Mouse (Mus musculus) intestine, embryonic 15.5 days (tissue): Measurements from ENCODE around the gene Fam185a. TPM values are rescaled to one million over a fixed set of nuclear protein-coding genes. Genes with fewer than 3 reads are reported as not detected.

Experiments used
- ATAC-seq: fragments of 200-750 bp; cut with Nextera tagmentation; 2 replicates; pipeline ENCODE4 v1.8.0; 2017; ENCODE audit warnings: moderate TSS enrichment, moderate library complexity
- H3K27ac ChIP-seq: fragments of 300-500 bp; sonication (generic); 2 replicates; pipeline ENCODE4 v1.5.1; 2015; ENCODE audit warnings: mild to moderate bottlenecking, inconsistent platforms
- H3K27me3 ChIP-seq: fragments of 300-500 bp; sonication (generic); replicated peaks from 2 replicates; pipeline ENCODE4 v1.6.1; 2015; ENCODE audit warnings: inconsistent platforms
- H3K36me3 ChIP-seq: fragments of 300-500 bp; sonication (generic); 2 replicates; pipeline ENCODE4 v1.6.1; 2015; ENCODE audit warnings: inconsistent platforms
- H3K4me1 ChIP-seq: fragments of 300-500 bp; sonication (generic); replicated peaks from 2 replicates; pipeline ENCODE4 v1.6.1; 2015; ENCODE audit warnings: inconsistent platforms
- H3K4me2 ChIP-seq: fragments of 300-500 bp; sonication (generic); replicated peaks from 2 replicates; pipeline ENCODE4 v1.6.1; 2015; ENCODE audit warnings: mild to moderate bottlenecking, inconsistent platforms
- H3K4me3 ChIP-seq: fragments of 300-500 bp; sonication (generic); replicated peaks from 2 replicates; pipeline ENCODE4 v1.5.1; 2015; ENCODE audit warnings: inconsistent platforms
- H3K9ac ChIP-seq: fragments of 300-500 bp; sonication (generic); 2 replicates; pipeline ENCODE4 v1.6.1; 2015; ENCODE audit warnings: inconsistent platforms
- H3K9me3 ChIP-seq: fragments of 300-500 bp; sonication (generic); 2 replicates; pipeline ENCODE4 v1.6.1; 2016; ENCODE audit warnings: inconsistent platforms
- WGBS: fragments of 180-500 bp; shearing (Covaris S2); methylation state at CpG from one replicate; pipeline ENCODE4 v1.1.7; 2015; 5-methylcytosine and 5-hydroxymethylcytosine counted together
- polyA plus RNA-seq: library from polyadenylated mRNA; unstranded; fragments of >200 nt; fragmentation: Nextera tagmentation; extraction: Ambion mirVana; gene quantifications from 2 replicates; pipeline ENCODE4 v1.2.1, GENCODE M21; 2015

Fam185a gene
- polyA plus RNA-seq, 1 experiment from 2014 or later: 9.7 TPM

- ATAC-seq: no peak
- 58% methylated on average over 3 of the region's 3 CpGs for whole genome bisulfite sequencing
- Histone ChIP-seq H3K4me3 (no peak overlapping the region), H3K36me3 (no peaks in the 10 kb centered on the region), H3K27me3 (no peaks in the 10 kb centered on the region), H3K9me3 (no peaks in the 10 kb centered on the region), H3K4me2 (no peak overlapping the region), H3K27ac (0 out of 2 replicates have a peak overlapping the region, but pooled peaks have one; percentile 27), H3K4me1 (no peaks in the 10 kb centered on the region), H3K9ac (no peak overlapping the region)
Observed at GRCm38 (mm10) chr5:21487306-21487705, 62.5 kb downstream of the Fam185a start.

DNA sequence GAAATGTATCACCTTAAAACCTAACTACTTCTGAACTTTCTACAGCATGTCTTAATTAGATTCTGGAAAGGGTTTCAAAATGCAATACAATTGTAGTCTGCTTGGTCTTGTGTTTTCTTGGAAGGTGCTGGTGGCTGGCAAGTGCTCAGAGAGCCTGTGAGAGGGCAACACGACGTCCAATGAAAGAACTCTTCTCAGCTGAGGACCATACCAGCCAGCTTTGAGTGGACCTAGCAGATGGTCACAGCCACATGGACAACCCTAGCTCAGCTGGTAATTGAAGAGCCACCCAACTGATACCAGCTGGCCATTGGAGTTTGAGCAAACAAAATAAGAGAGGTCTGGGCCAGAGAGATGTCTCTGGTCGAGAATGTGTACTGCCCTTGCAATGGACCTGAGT is 63.0 kb downstream of the Fam185a start:
- Histone ChIP-seq H3K4me1 (no peaks in the 10 kb centered on the region), H3K36me3 (no peaks in the 10 kb centered on the region), H3K4me2 (no peak overlapping the region), H3K27me3 (no peaks in the 10 kb centered on the region), H3K4me3 (no peak overlapping the region), H3K9ac (no peak overlapping the region), H3K9me3 (no peaks in the 10 kb centered on the region), H3K27ac (no peak overlapping the region)
- WGBS: 89% methylated on average over 3 of the region's 3 CpGs
- ATAC-seq: no peak

DNA sequence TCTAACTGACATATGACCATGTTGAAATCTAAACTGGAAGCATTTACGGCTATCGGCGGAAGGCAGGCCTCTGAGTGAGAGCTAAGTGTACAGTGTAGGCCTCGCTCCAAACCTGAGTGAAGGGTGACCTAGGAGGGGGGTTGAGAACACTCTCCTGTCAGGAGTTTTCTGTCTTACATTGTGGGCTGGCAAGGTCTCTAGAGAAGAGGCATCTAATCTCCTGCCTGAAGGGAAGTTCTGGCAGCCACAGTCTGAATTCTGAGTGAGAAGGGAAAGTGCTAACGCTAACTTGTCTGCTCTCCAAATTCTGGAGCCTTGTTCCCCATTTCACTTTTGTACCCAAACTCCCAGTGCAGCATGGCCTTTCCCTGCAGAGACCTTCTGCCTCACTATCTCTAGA is 63.7 kb downstream of the Fam185a start:
- Histone ChIP-seq H3K4me1 (no peaks in the 10 kb centered on the region), H3K4me2 (no peak overlapping the region), H3K27me3 (no peaks in the 10 kb centered on the region), H3K36me3 (no peaks in the 10 kb centered on the region), H3K27ac (0 out of 2 replicates have a peak overlapping the region, but pooled peaks have one; percentile 3), H3K4me3 (no peak overlapping the region), H3K9ac (no peak overlapping the region), H3K9me3 (no peaks in the 10 kb centered on the region)
- WGBS: 86% methylated on average over 5 of the region's 5 CpGs
- no peak for ATAC-seq

GRCm38 (mm10) chr5:21489135-21489534 is 64.4 kb downstream of the Fam185a start:
- Histone ChIP-seq H3K36me3 (no peaks in the 10 kb centered on the region), H3K27me3 (no peaks in the 10 kb centered on the region), H3K4me1 (no peaks in the 10 kb centered on the region), H3K4me2 (no peak overlapping the region), H3K4me3 (no peak overlapping the region), H3K9ac (no peak overlapping the region), H3K27ac (0 out of 2 replicates have a peak overlapping the region, but pooled peaks have one; percentile 3), H3K9me3 (no peaks in the 10 kb centered on the region)
- 59% methylated on average over 4 of the region's 4 CpGs for WGBS
- no peak for ATAC-seq

DNA sequence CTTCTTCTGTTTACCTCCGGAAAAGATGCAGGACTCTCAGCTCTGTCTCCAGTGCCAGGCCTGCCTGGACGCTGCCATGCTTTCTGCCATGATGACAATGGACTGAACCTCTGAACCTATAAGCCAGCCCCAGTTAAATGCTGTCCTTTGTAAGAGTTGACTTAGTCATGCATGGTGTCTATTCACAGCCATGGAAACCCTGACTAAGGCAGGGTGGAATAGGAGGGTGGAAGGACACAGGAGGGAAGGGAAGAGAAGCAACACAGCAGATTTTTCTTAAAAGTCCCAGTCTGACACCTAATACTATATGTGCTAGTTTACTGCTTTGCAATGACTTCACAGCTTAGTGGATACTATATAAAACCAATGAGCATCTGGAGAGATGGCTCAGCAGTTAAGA is 66.7 kb downstream of the Fam185a start:
- no peak for ATAC-seq
- WGBS: 82% methylated on average over 2 of the region's 2 CpGs

DNA sequence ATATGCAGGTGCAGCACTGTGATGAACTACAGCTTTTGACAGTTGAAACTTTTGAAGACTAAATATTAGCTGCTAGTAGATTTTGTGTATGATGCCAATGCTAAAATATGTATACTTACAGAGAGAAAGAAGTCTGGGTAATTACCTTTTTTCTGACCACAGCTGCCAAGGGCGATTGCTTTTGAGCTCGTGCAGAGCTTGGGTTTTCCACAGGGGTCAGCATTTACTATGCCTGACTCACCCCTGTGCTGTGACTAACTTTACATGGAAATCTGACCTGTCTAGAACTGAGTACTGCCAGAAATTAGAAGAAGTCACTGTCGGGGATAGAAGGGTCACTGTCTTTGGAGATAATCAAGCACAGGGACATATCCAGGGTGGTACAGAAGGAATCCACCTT is 67.5 kb downstream of the Fam185a start:
- no peak overlapping the region for H3K27ac ChIP-seq
- H3K9ac ChIP-seq: no peak overlapping the region
- H3K36me3 ChIP-seq: no peaks in the 10 kb centered on the region
- WGBS: 65% methylated on average over 3 of the region's 3 CpGs
- H3K4me1 ChIP-seq: no peaks in the 10 kb centered on the region
- no peak for ATAC-seq
- no peak overlapping the region for H3K4me3 ChIP-seq
- no peak overlapping the region for H3K4me2 ChIP-seq
- no peaks in the 10 kb centered on the region for H3K9me3 ChIP-seq
- H3K27me3 ChIP-seq: no peaks in the 10 kb centered on the region

More for the DNA sequence above, 66.7 kb downstream of the Fam185a start:
- H3K9me3 ChIP-seq: no peaks in the 10 kb centered on the region
- no peaks in the 10 kb centered on the region for H3K36me3 ChIP-seq
- no peak overlapping the region for H3K4me2 ChIP-seq
- H3K4me1 ChIP-seq: no peaks in the 10 kb centered on the region
- no peak overlapping the region for H3K9ac ChIP-seq
- H3K27me3 ChIP-seq: no peaks in the 10 kb centered on the region
- no peak overlapping the region for H3K27ac ChIP-seq
- no peak overlapping the region for H3K4me3 ChIP-seq

- H3K9ac ChIP-seq: no peak overlapping the region
- WGBS: 89% methylated on average over 8 of the region's 8 CpGs
Observed at GRCm38 (mm10) chr5:21493294-21493999, 68.7 kb downstream of the Fam185a start.

DNA sequence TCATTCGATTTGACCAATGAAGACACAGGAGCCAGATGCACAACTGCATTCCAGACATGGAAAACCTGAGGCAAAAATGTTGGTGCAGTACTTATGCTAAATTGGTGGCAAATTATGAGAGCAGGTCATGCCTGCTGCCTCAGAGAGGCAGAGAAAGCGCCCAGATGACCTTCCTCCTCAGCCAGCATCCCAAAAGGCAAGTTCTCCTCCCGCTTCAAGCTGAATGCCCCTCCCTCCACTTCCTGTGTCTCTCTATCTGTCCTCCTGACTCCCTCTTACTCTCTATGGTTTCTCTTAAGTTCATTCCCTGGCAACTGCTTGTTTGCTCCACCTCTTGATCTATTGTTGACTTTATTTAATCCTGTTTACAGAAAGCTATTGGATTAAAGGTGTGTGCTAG is 70.0 kb downstream of the Fam185a start:
- H3K4me1 ChIP-seq: no peaks in the 10 kb centered on the region
- WGBS: 57% methylated on average over 3 of the region's 3 CpGs
- H3K36me3 ChIP-seq: no peaks in the 10 kb centered on the region
- no peak overlapping the region for H3K4me2 ChIP-seq
- no peaks in the 10 kb centered on the region for H3K27me3 ChIP-seq
- no peak for ATAC-seq
- H3K27ac ChIP-seq: no peak overlapping the region
- no peak overlapping the region for H3K9ac ChIP-seq
- no peak overlapping the region for H3K4me3 ChIP-seq
- no peaks in the 10 kb centered on the region for H3K9me3 ChIP-seq

More at GRCm38 (mm10) chr5:21493294-21493999, 68.7 kb downstream of the Fam185a start:
- Histone ChIP-seq H3K36me3 (no peaks in the 10 kb centered on the region), H3K4me2 (no peak overlapping the region), H3K27ac (no peak overlapping the region), H3K4me1 (no peaks in the 10 kb centered on the region), H3K27me3 (no peaks in the 10 kb centered on the region), H3K4me3 (no peak overlapping the region), H3K9me3 (no peaks in the 10 kb centered on the region)
- no peak for ATAC-seq

DNA sequence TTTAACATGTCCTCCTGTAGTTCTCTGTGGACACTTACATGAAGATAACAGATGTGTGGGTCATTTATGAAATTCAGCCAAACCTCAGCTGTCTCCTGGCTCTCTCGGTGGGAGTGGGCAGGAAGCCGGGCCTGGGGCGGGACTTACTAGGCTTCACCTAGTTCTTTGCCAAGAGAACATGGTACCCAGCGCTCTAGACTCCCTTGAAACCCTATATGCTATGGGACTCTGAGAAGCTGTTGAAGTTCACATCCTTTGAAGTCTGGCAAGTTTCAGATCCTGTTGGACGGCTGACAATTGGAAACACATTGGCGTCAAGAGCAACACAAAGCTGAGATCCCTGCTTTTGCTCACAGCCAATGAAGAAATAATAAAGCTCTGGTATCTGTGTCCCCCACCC is 71.6 kb downstream of the Fam185a start:
- Histone ChIP-seq H3K27ac (no peak overlapping the region), H3K36me3 (no peaks in the 10 kb centered on the region), H3K4me3 (no peak overlapping the region), H3K9me3 (no peaks in the 10 kb centered on the region), H3K4me2 (no peak overlapping the region), H3K9ac (no peak overlapping the region), H3K27me3 (no peaks in the 10 kb centered on the region), H3K4me1 (0 out of 2 replicates have a peak, but pooled peaks cover 4% of the 10 kb centered on the region)
- ATAC-seq: 0 out of 2 replicates have a peak, but pooled peaks have one; percentile 34
- WGBS: 65% methylated on average over 6 of the region's 6 CpGs

- no peak overlapping the region for H3K9ac ChIP-seq
- H3K4me2 ChIP-seq: no peak overlapping the region
- H3K4me3 ChIP-seq: no peak overlapping the region
- no peak for ATAC-seq
- H3K36me3 ChIP-seq: no peaks in the 10 kb centered on the region
- H3K27ac ChIP-seq: no peak overlapping the region
- peaks cover 4% of the 10 kb centered on the region; the same call in 1 of the 2 replicates for H3K4me1 ChIP-seq
- 65% methylated on average over 3 of the region's 3 CpGs for WGBS
- H3K27me3 ChIP-seq: no peaks in the 10 kb centered on the region
- no peaks in the 10 kb centered on the region for H3K9me3 ChIP-seq
Observed at GRCm38 (mm10) chr5:21496881-21497280, 72.1 kb downstream of the Fam185a start.

DNA sequence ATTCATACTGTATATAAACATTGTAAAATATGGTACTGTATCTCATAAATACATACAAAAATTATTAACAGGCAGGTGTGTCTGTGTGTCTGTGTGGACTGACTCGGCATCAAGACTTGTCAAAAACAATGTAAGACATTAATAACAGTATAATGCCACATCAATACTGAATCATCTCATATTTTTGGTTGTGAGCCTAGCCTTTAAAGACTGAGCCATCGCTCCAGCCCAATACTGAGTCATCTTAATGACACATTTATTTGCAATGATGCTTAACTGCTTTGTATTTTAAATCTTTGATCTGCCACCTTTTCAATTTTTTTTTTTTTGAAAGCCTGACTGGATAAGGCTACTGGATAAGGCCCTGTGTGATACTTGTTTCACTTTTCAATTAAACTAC is 73.7 kb downstream of the Fam185a start:
- H3K36me3 ChIP-seq: no peaks in the 10 kb centered on the region
- H3K4me2 ChIP-seq: no peak overlapping the region
- H3K9me3 ChIP-seq: no peaks in the 10 kb centered on the region
- peaks cover 4% of the 10 kb centered on the region; the same call in 1 of the 2 replicates for H3K4me1 ChIP-seq
- H3K9ac ChIP-seq: no peak overlapping the region
- WGBS: 72% methylated on average over 2 of the region's 2 CpGs
- H3K27me3 ChIP-seq: no peaks in the 10 kb centered on the region
- no peak for ATAC-seq
- no peak overlapping the region for H3K4me3 ChIP-seq
- H3K27ac ChIP-seq: no peak overlapping the region

DNA sequence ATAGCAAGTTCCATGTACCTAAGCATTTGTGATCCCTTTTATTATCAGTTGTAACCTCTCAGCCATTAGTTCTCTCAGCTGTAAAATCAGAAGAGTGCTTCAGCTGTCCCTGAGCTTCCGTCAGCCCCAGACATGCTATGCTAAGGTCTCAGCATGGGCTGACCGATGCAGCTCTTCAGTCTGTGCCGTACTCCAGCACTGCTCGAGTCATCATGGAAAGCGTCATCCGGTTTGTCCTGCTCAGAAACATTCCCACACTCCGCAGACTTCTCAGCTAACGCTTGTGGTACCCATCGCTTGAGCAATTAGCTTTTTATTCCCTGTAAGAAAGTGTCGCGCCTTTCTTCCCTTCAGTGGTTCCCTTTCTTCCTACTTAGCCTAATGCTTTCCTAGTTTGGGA is 74.2 kb downstream of the Fam185a start:
- Histone ChIP-seq H3K9ac (no peak overlapping the region), H3K27ac (no peak overlapping the region), H3K9me3 (no peaks in the 10 kb centered on the region), H3K27me3 (no peaks in the 10 kb centered on the region), H3K4me1 (peaks cover 4% of the 10 kb centered on the region; the same call in 1 of the 2 replicates), H3K4me2 (no peak overlapping the region), H3K36me3 (no peaks in the 10 kb centered on the region), H3K4me3 (no peak overlapping the region)
- 76% methylated on average over 11 of the region's 11 CpGs for WGBS
- ATAC-seq: no peak

DNA sequence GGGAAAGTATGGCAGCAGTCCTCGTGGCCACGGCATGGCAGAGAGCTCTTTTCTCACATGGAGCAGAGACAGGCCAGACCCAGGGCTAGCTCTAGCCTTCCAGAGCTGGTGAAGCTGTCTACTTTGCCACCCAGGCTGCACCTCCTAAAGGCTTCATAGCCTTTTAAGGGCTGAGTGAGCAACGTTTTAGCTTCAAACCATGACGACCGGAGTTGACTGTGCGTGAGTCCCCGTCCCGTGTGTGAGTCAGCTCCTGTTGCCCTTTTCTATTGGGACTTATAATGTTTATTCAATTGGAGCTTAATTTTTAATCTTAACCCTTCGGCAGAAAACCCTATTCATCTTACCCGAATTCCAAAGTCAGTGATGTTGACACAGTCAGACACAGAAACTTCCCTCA is 75.4 kb downstream of the Fam185a start:
- no peak overlapping the region for H3K27ac ChIP-seq
- no peaks in the 10 kb centered on the region for H3K27me3 ChIP-seq
- H3K9ac ChIP-seq: no peak overlapping the region
- H3K9me3 ChIP-seq: no peaks in the 10 kb centered on the region
- no peak overlapping the region for H3K4me3 ChIP-seq
- H3K4me2 ChIP-seq: no peak overlapping the region
- 61% methylated on average over 10 of the region's 10 CpGs for WGBS
- no peak for ATAC-seq
- H3K36me3 ChIP-seq: no peaks in the 10 kb centered on the region
- peaks cover 4% of the 10 kb centered on the region; the same call in 1 of the 2 replicates for H3K4me1 ChIP-seq
